Mouse (Mus musculus) hindbrain, embryonic 15.5 days (tissue): ENCODE measurements around the gene Pcsk6. TPM values are rescaled to one million over a fixed set of nuclear protein-coding genes. Genes with fewer than 3 reads are reported as not detected.
A peak's percentile ranks its signal among the peaks of the same experiment; 100 is the strongest.

Experiments used
- ATAC-seq: fragments of 200-750 bp; cut with Nextera tagmentation; 2 replicates; pipeline ENCODE4 v1.8.0; 2017; ENCODE audit warnings: low read depth, moderate number of reproducible peaks, moderate TSS enrichment; ENCODE audit not compliant: low FRiP score
- H3K27ac ChIP-seq: fragments of 300-500 bp; sonication (generic); replicated peaks from 2 replicates; pipeline ENCODE4 v1.5.1; 2015; ENCODE audit warnings: mild to moderate bottlenecking, inconsistent platforms
- H3K27me3 ChIP-seq: fragments of 300-500 bp; sonication (generic); 2 replicates; pipeline ENCODE4 v1.6.1; 2015; ENCODE audit warnings: control low read depth, inconsistent platforms
- H3K36me3 ChIP-seq: fragments of 300-500 bp; sonication (generic); 2 replicates; pipeline ENCODE4 v1.6.1; 2015; ENCODE audit warnings: control low read depth, inconsistent platforms
- H3K4me1 ChIP-seq: fragments of 300-500 bp; sonication (generic); replicated peaks from 2 replicates; pipeline ENCODE4 v1.6.1; 2015; ENCODE audit warnings: control low read depth, inconsistent platforms
- H3K4me2 ChIP-seq: fragments of 300-500 bp; sonication (generic); 2 replicates; pipeline ENCODE4 v1.6.1; 2015; ENCODE audit warnings: moderate library complexity, mild to moderate bottlenecking, inconsistent platforms
- H3K4me3 ChIP-seq: fragments of 300-500 bp; sonication (generic); 2 replicates; pipeline ENCODE4 v1.5.1; 2015; ENCODE audit warnings: mild to moderate bottlenecking, inconsistent platforms
- H3K9ac ChIP-seq: fragments of 300-500 bp; sonication (generic); 2 replicates; pipeline ENCODE4 v1.6.1; 2015; ENCODE audit warnings: inconsistent platforms
- H3K9me3 ChIP-seq: fragments of 300-500 bp; sonication (generic); 2 replicates; pipeline ENCODE4 v1.6.1; 2016; ENCODE audit warnings: control low read depth, inconsistent platforms
- WGBS: fragments of 180-500 bp; shearing (Covaris S2); methylation state at CpG from one replicate; pipeline ENCODE4 v1.1.7; 2015; 5-methylcytosine and 5-hydroxymethylcytosine counted together
- polyA plus RNA-seq: library from polyadenylated mRNA; unstranded; fragments of >200 nt; fragmentation: Nextera tagmentation; extraction: Ambion mirVana; gene quantifications from 2 replicates; pipeline ENCODE4 v1.2.1, GENCODE M21; 2015

Gene Pcsk6
- polyA plus RNA-seq, 1 experiment from 2014 or later = 1.8 TPM

DNA sequence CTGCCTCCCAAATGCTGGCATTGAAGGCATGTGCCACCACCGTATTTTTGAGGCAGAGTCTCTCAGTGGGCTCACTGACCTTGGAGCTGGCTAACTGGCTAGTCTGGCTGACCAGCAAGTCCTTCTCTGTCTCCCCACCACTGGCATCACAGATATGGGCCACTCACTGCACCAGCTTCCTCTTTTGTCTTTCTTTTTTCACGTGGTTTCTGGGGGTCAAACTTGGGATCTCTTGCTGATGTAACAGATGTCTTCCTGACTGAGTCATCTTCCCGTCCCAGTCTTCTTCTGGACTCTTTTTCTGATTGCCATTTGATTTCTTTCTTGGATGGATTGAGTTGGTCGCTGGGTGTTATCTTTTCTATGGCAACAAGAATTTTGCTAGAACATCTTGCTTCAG, 93.0 kb downstream of the Pcsk6 start:
- Histone ChIP-seq H3K9me3 (no peaks in the 10 kb centered on the region), H3K4me3 (no peak overlapping the region), H3K4me2 (no peak overlapping the region), H3K36me3 (no peaks in the 10 kb centered on the region), H3K4me1 (peaks cover 13% of the 10 kb centered on the region), H3K27me3 (no peaks in the 10 kb centered on the region), H3K9ac (no peak overlapping the region), H3K27ac (no peak overlapping the region)
- no peak for ATAC-seq
- WGBS = 74% methylated on average over 4 of the region's 4 CpGs

DNA sequence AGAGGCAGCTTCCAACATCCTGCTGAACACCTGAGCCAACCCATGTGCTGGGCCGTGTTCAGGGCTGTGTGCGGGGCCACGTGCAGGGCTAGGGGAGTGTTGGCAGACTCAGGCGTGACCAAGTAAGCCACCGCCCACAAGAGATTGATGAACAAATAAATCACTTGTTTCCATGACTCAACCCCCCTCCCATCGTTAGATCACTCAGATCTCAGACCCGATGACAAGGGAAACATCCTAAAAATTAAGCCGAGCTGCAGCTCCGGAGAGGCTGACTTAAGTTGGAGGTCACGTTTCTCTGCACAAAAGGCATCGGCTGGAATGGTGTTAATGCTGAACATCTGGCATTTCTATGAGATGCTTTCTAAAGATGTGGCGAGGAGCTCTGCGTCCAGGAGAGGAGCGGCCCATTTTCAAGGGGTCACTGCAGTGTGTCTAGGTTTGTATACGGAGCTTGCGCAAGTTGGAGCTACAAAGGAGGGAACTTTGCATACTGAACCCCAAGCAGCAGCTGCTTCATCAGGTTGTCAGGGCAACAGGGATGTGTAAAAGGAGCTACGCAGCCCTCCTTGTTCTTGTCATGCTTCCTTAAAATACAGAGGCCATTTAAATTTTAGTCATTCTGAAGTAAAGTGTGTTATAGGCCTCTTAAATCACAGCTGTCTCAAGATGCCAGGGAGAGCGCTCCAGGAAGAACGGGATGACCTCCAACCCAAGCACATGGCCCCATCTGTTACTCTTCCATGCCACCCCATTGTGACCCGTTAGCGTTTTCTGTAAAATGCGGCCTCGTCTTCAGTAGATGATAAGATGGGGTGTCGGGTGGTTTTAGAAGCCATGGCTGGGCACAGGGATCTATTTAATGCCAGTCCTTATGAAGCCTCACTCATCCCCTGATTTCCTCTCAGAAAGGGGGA, 94.0 kb downstream of the Pcsk6 start:
- 19% methylated on average over 24 of the region's 24 CpGs for WGBS
- Histone ChIP-seq H3K4me3 (no peak overlapping the region), H3K36me3 (no peaks in the 10 kb centered on the region), H3K27me3 (no peaks in the 10 kb centered on the region), H3K4me1 (peaks cover 13% of the 10 kb centered on the region), H3K27ac (no peak overlapping the region), H3K9me3 (no peaks in the 10 kb centered on the region), H3K4me2 (peak overlapping the region; percentile 30), H3K9ac (no peak overlapping the region)
- peak; percentile 74; the same call in 1 of the 2 replicates for ATAC-seq

DNA sequence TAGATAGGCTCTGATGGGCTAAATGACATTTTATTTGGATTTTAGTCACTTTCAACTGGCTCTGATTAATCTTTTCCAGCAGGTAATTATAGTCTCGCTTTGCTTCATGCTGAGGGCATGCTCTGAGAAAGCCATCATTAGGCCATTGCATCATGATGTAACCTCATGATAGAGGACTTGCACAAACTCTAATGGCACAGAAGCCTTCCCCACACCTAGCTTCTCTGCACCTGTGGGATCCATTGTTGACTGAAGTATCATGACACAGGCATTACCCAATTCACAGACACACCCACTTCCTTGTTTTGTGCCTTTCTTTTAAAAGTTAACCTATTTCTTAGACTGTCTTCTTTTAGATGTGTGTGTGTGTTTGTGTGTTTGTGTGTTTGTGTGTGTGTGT, 95.7 kb downstream of the Pcsk6 start:
- WGBS = 87% methylated on average over 1 of the region's 1 CpGs
- peaks cover 13% of the 10 kb centered on the region for H3K4me1 ChIP-seq
- H3K27ac ChIP-seq = no peak overlapping the region
- no peaks in the 10 kb centered on the region for H3K36me3 ChIP-seq
- H3K9me3 ChIP-seq = no peaks in the 10 kb centered on the region
- H3K4me3 ChIP-seq = no peak overlapping the region
- no peak overlapping the region for H3K9ac ChIP-seq
- ATAC-seq = no peak
- no peaks in the 10 kb centered on the region for H3K27me3 ChIP-seq
- no peak overlapping the region for H3K4me2 ChIP-seq

DNA sequence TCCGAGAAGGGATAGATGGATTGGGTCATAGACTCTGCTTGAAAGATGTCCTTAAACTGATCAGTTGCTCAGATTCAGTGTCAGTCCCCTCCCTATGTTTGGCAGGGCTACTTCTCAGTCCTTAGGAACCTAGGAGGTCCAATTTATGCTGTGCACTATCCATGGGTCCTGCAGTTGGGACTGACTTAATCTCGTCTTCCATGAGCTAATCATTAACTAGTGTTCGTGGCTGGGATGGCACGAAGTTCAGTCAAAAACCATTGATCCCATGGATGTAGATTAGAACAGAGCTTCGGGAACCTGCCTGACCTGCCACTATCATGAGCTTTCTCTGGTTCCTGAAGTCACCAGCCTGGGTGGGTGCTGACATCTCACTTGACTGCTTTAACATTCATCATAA, 96.6 kb downstream of the Pcsk6 start:
- no peak overlapping the region for H3K4me2 ChIP-seq
- H3K4me3 ChIP-seq = no peak overlapping the region
- H3K27me3 ChIP-seq = no peaks in the 10 kb centered on the region
- H3K27ac ChIP-seq = no peak overlapping the region
- H3K4me1 ChIP-seq = peaks cover 13% of the 10 kb centered on the region
- no peaks in the 10 kb centered on the region for H3K9me3 ChIP-seq
- ATAC-seq = no peak
- WGBS = 88% methylated on average over 5 of the region's 5 CpGs
- H3K9ac ChIP-seq = no peak overlapping the region
- no peaks in the 10 kb centered on the region for H3K36me3 ChIP-seq

DNA sequence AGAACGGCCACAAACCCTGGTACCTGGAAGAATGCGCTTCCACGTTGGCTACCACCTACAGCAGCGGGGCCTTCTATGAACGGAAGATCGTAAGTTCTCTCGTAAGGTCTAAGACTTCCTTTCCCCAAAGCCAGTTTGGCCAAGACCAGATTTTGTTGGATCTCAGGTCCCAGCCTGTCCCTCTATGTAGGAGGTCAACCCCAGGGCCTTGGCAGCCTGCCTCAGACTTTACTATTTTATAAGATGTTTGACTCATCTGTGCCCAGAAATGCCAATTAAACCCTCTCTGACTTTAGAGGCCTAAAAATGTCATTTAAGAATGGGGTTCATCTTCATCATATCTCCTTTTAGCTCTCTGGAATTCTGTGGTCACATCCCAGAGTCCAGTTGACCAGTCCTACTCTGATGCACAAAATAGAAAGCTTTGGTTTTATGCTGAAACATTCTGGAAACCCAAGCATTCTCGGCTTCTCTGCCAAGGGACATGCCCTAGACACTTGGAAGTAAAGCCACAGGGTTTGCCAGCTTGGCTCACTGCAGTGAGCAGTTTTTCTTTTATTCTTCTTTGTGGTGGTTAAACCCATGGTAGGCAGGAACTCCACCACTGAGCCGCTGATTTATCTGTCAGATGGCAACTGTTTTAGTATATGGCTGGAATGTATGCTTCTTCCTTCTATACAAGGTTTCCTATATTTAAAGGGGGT, 97.8 kb downstream of the Pcsk6 start:
- Histone ChIP-seq H3K4me3 (no peak overlapping the region), H3K27me3 (no peaks in the 10 kb centered on the region), H3K27ac (no peak overlapping the region), H3K9ac (no peak overlapping the region), H3K4me2 (no peak overlapping the region), H3K4me1 (peaks cover 13% of the 10 kb centered on the region), H3K9me3 (no peaks in the 10 kb centered on the region), H3K36me3 (no peaks in the 10 kb centered on the region)
- 95% methylated on average over 9 of the region's 9 CpGs for WGBS
- ATAC-seq = no peak

DNA sequence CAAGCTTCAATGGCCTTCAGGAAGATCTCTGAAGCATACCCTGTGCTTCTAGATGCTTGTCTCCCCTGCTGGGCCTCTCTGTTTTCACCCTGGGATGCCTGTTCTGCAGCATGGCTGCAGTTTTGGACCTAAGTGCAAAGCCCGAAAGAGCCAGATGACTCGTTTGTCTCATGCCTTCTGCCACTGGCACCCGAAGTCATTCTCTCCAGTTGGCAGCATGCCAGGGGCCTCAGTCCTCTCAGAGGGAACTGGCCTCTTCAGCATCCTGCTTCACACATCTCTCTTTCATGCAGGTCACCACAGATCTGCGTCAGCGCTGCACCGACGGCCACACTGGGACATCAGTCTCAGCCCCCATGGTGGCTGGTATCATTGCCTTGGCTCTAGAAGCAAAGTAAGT, 101.1 kb downstream of the Pcsk6 start:
- H3K36me3 ChIP-seq = no peaks in the 10 kb centered on the region
- WGBS = 62% methylated on average over 7 of the region's 7 CpGs
- H3K27ac ChIP-seq = no peak overlapping the region
- no peak overlapping the region for H3K4me2 ChIP-seq
- no peaks in the 10 kb centered on the region for H3K27me3 ChIP-seq
- no peak overlapping the region for H3K4me3 ChIP-seq
- H3K9me3 ChIP-seq = no peaks in the 10 kb centered on the region
- H3K4me1 ChIP-seq = no peaks in the 10 kb centered on the region
- ATAC-seq = no peak
- H3K9ac ChIP-seq = no peak overlapping the region

DNA sequence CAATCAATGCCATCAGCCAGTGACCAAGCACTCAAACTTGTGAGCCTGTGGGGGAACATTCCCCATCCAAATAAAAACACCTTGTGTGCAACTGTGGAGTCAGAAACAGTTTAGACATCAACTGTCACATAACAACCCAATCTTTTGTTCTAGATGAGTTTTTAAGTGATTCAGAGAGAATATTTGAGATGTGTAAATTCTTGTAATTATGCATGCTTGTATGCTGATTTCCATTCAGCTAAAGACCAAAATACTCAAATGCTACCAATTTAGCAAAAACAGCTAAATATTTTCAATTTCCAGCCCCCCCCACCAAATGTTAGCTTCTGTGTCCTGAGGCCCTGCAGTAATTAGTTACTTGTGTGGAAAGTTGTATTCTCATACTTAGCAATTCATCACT, 102.9 kb downstream of the Pcsk6 start:
- Histone ChIP-seq H3K4me1 (no peaks in the 10 kb centered on the region), H3K9ac (no peak overlapping the region), H3K36me3 (no peaks in the 10 kb centered on the region), H3K4me2 (no peak overlapping the region), H3K27me3 (no peaks in the 10 kb centered on the region), H3K4me3 (no peak overlapping the region), H3K27ac (no peak overlapping the region), H3K9me3 (no peaks in the 10 kb centered on the region)
- ATAC-seq = no peak

DNA sequence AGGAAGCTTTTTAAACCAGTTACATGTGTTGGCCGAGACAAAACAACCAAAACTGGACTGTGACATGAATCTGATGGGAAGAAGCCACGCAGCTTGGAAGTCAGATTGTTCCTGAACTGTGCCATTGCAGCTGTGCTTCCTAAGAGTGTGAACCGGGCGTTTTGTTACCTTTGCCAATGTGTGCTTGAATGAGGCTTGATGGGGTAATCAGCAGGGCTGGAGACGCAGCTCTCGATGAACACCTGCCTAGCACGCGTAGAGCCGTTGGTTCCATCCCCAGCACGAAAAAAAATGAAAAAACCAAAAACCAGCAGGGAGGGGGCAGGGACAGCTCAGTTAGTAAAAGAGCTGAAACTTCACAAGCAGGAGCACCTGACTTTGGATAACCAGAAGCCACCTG, 109.8 kb downstream of the Pcsk6 start:
- ATAC-seq = no peak
- Histone ChIP-seq H3K27ac (no peak overlapping the region), H3K9ac (no peak overlapping the region), H3K9me3 (no peaks in the 10 kb centered on the region), H3K27me3 (no peaks in the 10 kb centered on the region), H3K4me2 (no peak overlapping the region), H3K4me3 (no peak overlapping the region), H3K4me1 (no peaks in the 10 kb centered on the region), H3K36me3 (no peaks in the 10 kb centered on the region)
- WGBS = 84% methylated on average over 10 of the region's 10 CpGs

DNA sequence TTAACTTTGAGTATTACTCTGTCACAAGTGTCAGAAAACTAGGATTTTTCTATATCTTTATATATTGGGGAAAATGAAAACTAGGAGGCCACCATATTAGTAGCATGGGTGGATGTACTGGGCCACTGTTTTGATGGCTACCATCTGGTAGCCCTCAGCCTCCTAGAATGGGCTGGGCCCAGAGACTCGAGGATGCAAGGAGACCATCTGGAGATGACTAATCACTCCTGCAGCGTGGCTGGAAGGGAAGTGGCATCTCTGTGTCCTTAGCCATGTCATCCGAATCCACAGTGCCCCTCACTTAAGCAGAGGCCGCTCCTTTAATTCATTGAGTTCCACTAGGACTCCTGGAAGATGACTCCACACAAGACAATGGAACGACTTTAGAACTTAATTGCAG, 115.8 kb downstream of the Pcsk6 start:
- 84% methylated on average over 5 of the region's 5 CpGs for WGBS
- Histone ChIP-seq H3K9ac (no peak overlapping the region), H3K4me1 (no peaks in the 10 kb centered on the region), H3K36me3 (no peaks in the 10 kb centered on the region), H3K4me2 (no peak overlapping the region), H3K9me3 (no peaks in the 10 kb centered on the region), H3K4me3 (no peak overlapping the region), H3K27ac (no peak overlapping the region), H3K27me3 (no peaks in the 10 kb centered on the region)
- no peak for ATAC-seq

DNA sequence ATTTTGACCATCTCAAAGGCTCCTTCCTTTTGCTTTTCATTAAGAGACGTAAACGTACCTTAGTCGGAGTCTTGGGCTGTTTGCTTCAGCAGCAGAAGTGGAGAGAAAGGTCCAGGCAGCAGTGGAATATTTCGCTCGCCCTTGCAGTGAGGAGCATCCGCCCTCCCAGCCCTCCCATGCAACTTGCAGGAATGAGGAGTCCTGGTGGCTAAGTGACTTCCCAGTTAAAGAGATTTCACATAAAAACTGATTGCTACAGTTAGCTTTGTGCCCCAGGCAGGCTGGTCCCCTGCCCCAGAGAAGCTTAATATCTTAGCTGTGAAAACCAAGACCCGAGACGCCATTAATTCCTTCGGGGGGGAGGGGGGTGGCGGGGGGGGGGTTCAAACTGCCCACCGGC, 116.4 kb downstream of the Pcsk6 start:
- Histone ChIP-seq H3K9me3 (no peaks in the 10 kb centered on the region), H3K4me2 (no peak overlapping the region), H3K4me1 (no peaks in the 10 kb centered on the region), H3K9ac (no peak overlapping the region), H3K36me3 (no peaks in the 10 kb centered on the region), H3K27ac (no peak overlapping the region), H3K4me3 (no peak overlapping the region), H3K27me3 (no peaks in the 10 kb centered on the region)
- WGBS = 83% methylated on average over 11 of the region's 11 CpGs
- no peak for ATAC-seq

DNA sequence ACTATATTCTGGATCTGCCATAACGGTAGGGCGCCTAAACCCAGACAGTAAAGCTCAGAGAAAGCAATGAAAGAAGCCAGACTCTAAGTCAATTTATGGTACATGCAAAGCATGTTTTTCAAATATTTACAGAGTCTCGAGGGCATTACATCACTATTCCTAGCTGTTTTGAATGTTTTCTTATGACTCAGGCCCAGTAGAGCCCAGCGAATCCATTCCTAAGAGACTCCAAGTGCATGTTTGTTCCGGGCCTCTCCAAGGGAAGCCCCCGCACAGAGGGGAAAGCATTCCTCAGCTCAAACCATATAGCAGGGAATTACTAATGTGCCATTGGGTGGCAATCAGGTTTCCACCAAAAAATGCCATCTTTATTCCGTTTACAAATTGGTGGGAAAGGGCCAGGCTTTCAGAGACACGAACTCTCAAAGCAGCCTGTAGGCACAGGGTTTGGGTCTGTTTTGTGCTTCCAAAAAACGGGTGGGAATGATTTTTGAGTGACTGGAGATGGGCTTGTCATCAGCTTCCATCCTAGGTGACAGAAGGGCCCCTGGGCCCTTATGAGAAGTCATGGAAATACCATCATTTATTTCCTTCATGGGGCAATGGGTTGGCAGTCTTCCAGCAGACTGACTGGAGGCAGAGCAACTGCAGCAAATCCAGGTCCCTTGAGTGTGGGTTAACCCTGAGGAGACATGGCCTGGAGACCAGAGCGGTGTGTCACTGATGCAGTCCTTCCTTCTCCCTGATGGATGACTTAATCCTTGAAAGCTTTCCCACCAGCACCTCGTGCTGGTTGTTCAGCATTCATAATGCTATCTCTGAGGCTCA, 117.7 kb downstream of the Pcsk6 start:
- Histone ChIP-seq H3K9ac (no peak overlapping the region), H3K4me3 (no peak overlapping the region), H3K36me3 (no peaks in the 10 kb centered on the region), H3K27me3 (no peaks in the 10 kb centered on the region), H3K4me2 (no peak overlapping the region), H3K9me3 (no peaks in the 10 kb centered on the region), H3K27ac (no peak overlapping the region), H3K4me1 (no peaks in the 10 kb centered on the region)
- no peak for ATAC-seq
- 81% methylated on average over 11 of the region's 11 CpGs for WGBS

DNA sequence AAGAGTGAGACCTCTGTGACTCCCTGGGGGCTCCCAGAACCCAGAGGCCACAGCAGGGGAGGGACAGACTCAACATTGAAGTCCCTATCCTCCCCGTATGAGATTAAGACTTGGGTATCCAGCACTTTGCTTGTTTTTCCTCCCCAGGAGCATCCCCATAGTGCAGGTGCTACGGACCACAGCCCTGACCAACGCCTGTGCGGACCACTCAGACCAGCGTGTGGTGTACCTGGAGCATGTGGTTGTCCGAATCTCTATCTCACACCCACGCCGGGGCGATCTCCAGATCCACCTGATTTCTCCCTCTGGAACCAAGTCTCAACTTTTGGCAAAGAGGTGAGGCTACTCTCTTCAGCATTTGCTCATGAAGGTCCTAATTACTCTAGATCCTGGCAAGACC, 118.5 kb downstream of the Pcsk6 start:
- H3K4me2 ChIP-seq = no peak overlapping the region
- H3K27me3 ChIP-seq = no peaks in the 10 kb centered on the region
- no peak overlapping the region for H3K9ac ChIP-seq
- no peaks in the 10 kb centered on the region for H3K4me1 ChIP-seq
- no peak overlapping the region for H3K27ac ChIP-seq
- WGBS = 93% methylated on average over 9 of the region's 9 CpGs
- ATAC-seq = no peak
- H3K36me3 ChIP-seq = no peaks in the 10 kb centered on the region
- H3K4me3 ChIP-seq = no peak overlapping the region
- no peaks in the 10 kb centered on the region for H3K9me3 ChIP-seq
